Mouse (Mus musculus): ENCODE data around the gene Ss18l2.

Ss18l2 gene

DNA sequence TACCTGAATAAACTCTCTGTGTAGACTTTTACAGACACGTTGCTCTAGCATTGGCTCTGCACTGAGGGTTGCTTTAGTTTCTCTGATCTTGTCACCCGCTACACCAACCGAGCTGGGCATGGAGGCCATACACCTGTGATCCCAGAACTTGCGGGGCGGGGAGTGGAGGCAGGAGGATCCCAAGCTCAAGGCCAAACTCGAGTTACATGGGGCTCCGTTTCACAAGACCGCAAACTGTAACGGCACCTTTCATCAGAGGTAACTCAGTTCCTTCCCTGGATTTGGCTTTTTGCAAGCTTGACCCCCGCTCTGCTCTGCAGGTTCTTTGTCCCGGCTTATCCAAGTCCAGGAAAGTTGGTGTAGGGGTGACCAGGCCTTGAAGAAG is 5.9 kb upstream of the Ss18l2 start:
- DNase-seq (ENCODE audit: extremely low spot score): no peak

GRCm38 (mm10) chr9:121704646-121705625 is 5.2 kb upstream of the Ss18l2 start, which contains the start of gene Sec22c:
Gene Sec22c (minus strand): TSS chr9:121705490.
- peak; percentile 93 for DNase-seq (ENCODE audit: extremely low spot score)

GRCm38 (mm10) chr9:121706029-121706675 is 4.0 kb upstream of the Ss18l2 start:
- no peak for DNase-seq (ENCODE audit: extremely low spot score)

GRCm38 (mm10) chr9:121707801-121708200 is 2.3 kb upstream of the Ss18l2 start:
- no peak for DNase-seq (ENCODE audit: extremely low spot score)

DNA sequence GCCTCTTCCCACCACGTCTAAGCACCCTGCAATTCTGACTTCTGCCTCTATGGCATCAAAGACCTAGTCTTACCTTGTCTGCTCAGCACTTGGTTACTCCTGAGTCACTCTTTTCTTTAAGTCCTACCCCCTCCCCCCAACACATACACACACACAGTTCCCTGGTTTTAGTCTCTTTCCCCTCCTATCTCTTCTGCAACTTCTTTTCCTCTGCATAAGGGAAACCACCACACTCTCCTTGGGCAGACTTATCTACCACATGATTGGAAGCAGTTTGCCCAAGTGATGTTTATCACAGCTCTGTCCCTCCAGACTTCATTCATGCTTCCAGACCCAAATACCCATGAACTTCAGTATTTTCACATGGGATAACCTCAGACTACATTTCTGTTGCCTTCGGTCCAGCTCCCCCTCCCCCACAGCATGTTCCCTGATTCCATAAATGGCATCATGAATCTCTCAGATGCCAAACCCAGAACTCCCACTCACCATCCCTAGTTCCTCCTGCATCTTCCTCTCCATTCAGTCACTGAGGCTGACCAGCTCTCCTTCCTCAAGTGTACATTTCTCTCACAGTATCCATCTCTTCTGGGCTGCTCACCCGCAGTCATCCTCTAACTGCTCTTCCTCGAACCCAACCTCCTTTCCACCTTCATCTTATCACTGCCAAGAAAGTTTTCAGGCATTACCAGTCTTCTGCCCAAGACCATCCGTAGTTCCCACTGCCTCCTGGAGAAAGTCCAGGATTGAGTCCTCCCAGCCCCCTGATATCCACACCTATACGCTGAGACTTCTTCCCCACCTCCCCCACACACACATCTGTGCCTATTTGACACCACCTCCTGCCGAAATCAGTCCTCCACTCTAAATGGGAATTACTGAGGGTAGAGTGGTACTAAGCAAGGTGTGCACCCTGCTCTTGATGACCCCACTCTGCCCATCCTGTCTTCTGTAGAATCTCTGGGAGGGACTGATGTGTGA is 1.3 kb upstream of the Ss18l2 start:
- no peak for DNase-seq (ENCODE audit: extremely low spot score)

DNA sequence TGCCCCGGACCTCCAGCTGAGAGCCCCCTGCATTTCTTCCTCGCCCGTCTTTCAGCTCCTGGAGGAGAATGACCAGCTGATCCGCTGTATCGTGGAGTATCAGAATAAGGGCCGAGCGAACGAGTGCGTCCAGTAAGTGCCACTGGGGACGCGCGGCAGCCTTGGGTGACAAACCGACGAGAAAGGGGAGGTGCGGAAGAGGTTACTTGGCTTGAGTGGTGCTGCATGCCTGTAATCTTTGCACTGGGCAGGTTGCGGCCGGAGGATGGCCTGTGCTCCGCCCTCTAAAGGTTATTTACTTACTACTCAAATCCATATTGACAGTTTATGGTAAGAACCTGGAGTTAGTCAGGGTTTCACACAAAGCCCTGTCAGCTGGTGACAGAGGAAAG is 451 bp downstream of the Ss18l2 start:
- no peak for DNase-seq (ENCODE audit: extremely low spot score)

GRCm38 (mm10) chr9:121717048-121717447 is 6.9 kb downstream of the Ss18l2 start:
- no peak for DNase-seq (ENCODE audit: extremely low spot score)

DNA sequence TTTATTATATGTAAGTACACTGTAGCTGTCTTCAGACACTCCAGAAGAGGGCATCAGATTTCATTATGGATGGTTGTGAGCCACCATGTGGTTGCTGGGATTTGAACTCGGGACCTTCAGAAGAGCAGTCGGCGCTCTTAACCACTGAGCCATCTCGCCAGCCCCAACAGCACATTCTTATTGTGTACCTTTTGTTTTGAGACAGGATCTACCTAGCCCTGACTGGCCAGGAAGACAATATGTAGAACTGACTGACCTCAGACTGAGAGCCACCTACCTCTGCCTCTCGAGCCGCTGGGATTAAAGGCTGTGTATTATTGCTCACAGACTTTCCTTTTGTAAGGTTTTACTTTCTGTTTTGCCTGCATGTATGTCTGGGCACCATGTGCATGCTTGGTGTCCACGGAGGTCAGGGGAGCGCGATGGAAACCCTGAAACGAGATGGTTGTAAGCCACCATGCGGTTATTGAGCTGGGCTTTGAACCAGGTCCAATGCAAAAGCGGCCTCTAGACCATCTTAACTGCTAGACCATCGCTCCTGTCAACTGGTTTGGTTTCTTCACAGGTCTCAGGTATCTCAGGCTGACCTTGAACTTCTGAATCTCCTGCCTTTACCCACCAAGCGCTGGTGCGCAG is 8.1 kb downstream of the Ss18l2 start:
- DNase-seq (ENCODE audit: extremely low spot score): no peak

- peak; percentile 97 for DNase-seq (ENCODE audit: extremely low spot score)
These were observed 8.7 kb downstream of the Ss18l2 start, which contains the start of gene Nktr for GRCm38 (mm10) chr9:121718792-121719318. Gene Nktr (plus strand): TSS chr9:121719169.

GRCm38 (mm10) chr9:121719347-121720331 is 9.5 kb downstream of the Ss18l2 start:
- peak; percentile 54 for DNase-seq (ENCODE audit: extremely low spot score)

DNA sequence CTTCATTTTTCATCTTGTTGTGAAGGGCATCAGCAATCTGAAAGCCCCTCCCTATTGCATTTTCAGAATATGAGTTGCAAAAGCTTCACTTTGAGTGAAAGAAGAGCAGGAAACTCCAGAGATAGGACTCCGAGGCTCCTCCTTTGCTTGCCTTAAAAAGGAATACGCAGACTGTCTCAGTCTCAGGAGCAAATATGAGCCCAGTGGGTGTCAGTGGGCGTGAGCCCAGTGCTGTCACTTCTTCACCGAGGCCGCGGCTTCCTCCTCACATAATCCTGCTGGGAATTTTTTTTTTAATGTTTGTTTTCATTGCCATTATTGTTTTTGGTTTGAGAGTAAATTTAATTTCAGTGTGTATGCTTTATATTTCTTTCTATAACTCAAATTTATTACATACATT is 30.4 kb downstream of the Ss18l2 start:
- DNase-seq (ENCODE audit: extremely low spot score): no peak

DNA sequence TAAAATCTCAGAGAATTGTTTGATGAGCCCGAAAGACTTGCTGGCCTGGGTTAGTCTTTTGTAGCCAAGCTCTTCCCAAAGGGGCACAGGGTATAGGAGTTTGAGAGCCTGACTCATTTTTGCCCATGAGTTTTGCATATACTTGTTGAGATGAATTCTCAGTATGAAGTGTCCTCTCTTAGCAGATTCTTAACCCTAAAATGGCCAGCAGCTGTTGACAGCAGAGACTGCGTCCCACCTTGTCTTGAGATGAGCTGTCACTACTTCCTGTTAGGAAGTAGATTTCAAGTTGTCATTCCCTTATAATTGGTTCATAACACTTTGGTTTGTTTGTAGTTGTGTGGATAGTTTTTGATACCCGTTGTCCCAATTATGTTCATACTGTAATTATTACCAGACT is 31.0 kb downstream of the Ss18l2 start:
- DNase-seq (ENCODE audit: extremely low spot score): no peak

- no peak for DNase-seq (ENCODE audit: extremely low spot score)
These were observed 33.9 kb downstream of the Ss18l2 start for GRCm38 (mm10) chr9:121744051-121744450.

- no peak for DNase-seq (ENCODE audit: extremely low spot score)
These were observed 42.6 kb downstream of the Ss18l2 start for GRCm38 (mm10) chr9:121752774-121753173.

GRCm38 (mm10) chr9:121754624-121755023 is 44.5 kb downstream of the Ss18l2 start:
- DNase-seq (ENCODE audit: extremely low spot score): no peak

- no peak for DNase-seq (ENCODE audit: extremely low spot score)
These were observed 46.7 kb downstream of the Ss18l2 start for GRCm38 (mm10) chr9:121756785-121757184.

- peak; percentile 16 for DNase-seq (ENCODE audit: extremely low spot score)
These were observed 47.3 kb downstream of the Ss18l2 start for GRCm38 (mm10) chr9:121757432-121757831.

GRCm38 (mm10) chr9:121757835-121758814 is 48.0 kb downstream of the Ss18l2 start:
- DNase-seq (ENCODE audit: extremely low spot score): peak; percentile 24

Data from embryo, embryonic 9.5 days (tissue).